Mouse (Mus musculus) kidney, embryonic 15.5 days (tissue): ENCODE results near the gene Reep6. TPM values are rescaled to one million over a fixed set of nuclear protein-coding genes. Genes with fewer than 3 reads are reported as not detected.

Experiments
- ATAC-seq: fragments of 200-750 bp; cut with Nextera tagmentation; replicated peaks from 2 replicates; pipeline ENCODE4 v1.8.0; 2017; ENCODE audit warnings: moderate TSS enrichment; ENCODE audit not compliant: low FRiP score
- H3K27ac ChIP-seq: fragments of 300-500 bp; sonication (generic); 2 replicates; pipeline ENCODE4 v1.5.1; 2015; ENCODE audit warnings: mild to moderate bottlenecking, inconsistent platforms
- H3K27me3 ChIP-seq: fragments of 300-500 bp; sonication (generic); 2 replicates; pipeline ENCODE4 v1.6.1; 2015; ENCODE audit warnings: inconsistent platforms
- H3K36me3 ChIP-seq: fragments of 300-500 bp; sonication (generic); 2 replicates; pipeline ENCODE4 v1.6.1; 2015; ENCODE audit warnings: inconsistent platforms
- H3K4me1 ChIP-seq: fragments of 300-500 bp; sonication (generic); 2 replicates; pipeline ENCODE4 v1.6.1; 2015; ENCODE audit warnings: inconsistent platforms
- H3K4me2 ChIP-seq: fragments of 300-500 bp; sonication (generic); 2 replicates; pipeline ENCODE4 v1.6.1; 2015; ENCODE audit warnings: moderate library complexity, mild to moderate bottlenecking, inconsistent platforms
- H3K4me3 ChIP-seq: fragments of 300-500 bp; sonication (generic); replicated peaks from 2 replicates; pipeline ENCODE4 v1.5.1; 2015; ENCODE audit warnings: mild to moderate bottlenecking, inconsistent platforms
- H3K9ac ChIP-seq: fragments of 300-500 bp; sonication (generic); 2 replicates; pipeline ENCODE4 v1.6.1; 2015; ENCODE audit warnings: mild to moderate bottlenecking, inconsistent platforms
- H3K9me3 ChIP-seq: fragments of 300-500 bp; sonication (generic); replicated peaks from 2 replicates; pipeline ENCODE4 v1.6.1; 2016; ENCODE audit warnings: inconsistent platforms
- WGBS: fragments of 180-500 bp; shearing (Covaris S2); methylation state at CpG from one replicate; pipeline ENCODE4 v1.1.7; 2015; ENCODE audit warnings: mixed read lengths; 5-methylcytosine and 5-hydroxymethylcytosine counted together
- polyA plus RNA-seq: library from polyadenylated mRNA; unstranded; fragments of >200 nt; fragmentation: Nextera tagmentation; extraction: Ambion mirVana; gene quantifications from 2 replicates; pipeline ENCODE4 v1.2.1, GENCODE M21; 2015

Gene Reep6
- polyA plus RNA-seq, 1 experiment from 2014 or later: 10.5 TPM

DNA sequence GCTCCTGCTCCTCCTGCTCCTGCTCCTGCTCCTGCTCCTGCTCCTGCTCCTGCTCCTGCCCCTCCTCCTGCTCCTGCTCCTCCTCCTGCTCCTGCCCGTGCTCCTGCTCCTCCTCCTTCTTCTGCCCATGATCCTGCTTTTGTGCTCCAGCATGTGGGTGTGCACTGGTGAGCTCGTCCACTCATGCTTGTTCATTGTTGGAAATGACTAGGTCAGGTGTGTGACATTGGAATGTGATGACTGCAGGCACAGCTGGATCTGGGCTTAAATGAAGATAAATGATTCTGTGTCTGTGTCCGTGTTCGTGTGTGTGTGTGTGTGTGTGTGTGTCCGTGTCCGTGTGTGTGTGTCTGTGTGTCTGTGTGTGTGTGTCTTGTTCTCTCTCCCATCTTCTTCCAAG lies 38.6 kb downstream of the Reep6 start:
- Histone ChIP-seq H3K4me2 (no peak overlapping the region), H3K36me3 (no peaks in the 10 kb centered on the region), H3K27ac (no peak overlapping the region), H3K4me1 (peaks cover 24% of the 10 kb centered on the region), H3K27me3 (peaks cover 14% of the 10 kb centered on the region), H3K4me3 (no peak overlapping the region), H3K9me3 (0 out of 2 replicates have a peak, but pooled peaks cover 3% of the 10 kb centered on the region), H3K9ac (no peak overlapping the region)
- WGBS: 92% methylated on average over 6 of the region's 6 CpGs
- ATAC-seq: no peak

DNA sequence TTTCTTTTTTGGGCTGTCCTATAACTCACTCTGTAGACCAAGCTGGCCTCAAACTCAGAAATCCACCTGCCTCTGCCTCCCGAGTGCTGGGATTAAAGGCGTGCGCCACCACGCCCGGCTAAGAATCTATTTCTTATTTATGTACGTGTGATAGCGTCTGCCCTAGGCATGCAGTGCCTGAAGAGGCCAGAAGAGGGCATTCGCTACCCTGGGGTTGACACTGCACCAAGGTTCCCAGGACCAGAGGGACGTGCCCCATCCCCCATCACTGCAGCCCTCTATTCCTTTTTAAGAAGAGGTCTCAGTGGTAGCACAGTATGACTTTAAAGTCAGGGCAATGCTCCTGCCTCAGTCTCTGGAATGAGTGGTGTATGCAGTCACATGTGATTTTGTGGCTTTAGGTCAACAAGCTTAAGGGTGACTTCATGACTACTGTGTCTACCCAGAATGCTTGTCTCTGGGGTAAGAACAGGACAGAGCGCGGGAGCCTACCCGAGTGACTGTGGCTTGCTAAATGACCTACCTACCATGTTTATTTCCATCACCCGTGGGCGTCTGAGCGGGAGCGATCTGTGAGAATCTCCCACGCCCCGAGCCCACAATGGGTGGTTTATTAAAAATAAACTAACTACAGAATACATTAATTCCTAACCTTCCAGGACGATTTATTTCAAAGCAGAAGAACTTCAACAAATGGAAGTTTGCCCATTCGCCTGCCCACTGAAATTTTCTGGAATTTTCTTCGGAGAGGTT lies 40.4 kb downstream of the Reep6 start:
- H3K4me1 ChIP-seq: peaks cover 20% of the 10 kb centered on the region
- no peak overlapping the region for H3K27ac ChIP-seq
- H3K27me3 ChIP-seq: 0 out of 2 replicates have a peak, but pooled peaks cover under 1% of the 10 kb centered on the region
- H3K36me3 ChIP-seq: no peaks in the 10 kb centered on the region
- WGBS: 77% methylated on average over 21 of the region's 21 CpGs
- H3K4me3 ChIP-seq: no peak overlapping the region
- 0 out of 2 replicates have a peak, but pooled peaks cover 3% of the 10 kb centered on the region for H3K9me3 ChIP-seq
- no peak for ATAC-seq
- H3K4me2 ChIP-seq: no peak overlapping the region
- H3K9ac ChIP-seq: no peak overlapping the region

DNA sequence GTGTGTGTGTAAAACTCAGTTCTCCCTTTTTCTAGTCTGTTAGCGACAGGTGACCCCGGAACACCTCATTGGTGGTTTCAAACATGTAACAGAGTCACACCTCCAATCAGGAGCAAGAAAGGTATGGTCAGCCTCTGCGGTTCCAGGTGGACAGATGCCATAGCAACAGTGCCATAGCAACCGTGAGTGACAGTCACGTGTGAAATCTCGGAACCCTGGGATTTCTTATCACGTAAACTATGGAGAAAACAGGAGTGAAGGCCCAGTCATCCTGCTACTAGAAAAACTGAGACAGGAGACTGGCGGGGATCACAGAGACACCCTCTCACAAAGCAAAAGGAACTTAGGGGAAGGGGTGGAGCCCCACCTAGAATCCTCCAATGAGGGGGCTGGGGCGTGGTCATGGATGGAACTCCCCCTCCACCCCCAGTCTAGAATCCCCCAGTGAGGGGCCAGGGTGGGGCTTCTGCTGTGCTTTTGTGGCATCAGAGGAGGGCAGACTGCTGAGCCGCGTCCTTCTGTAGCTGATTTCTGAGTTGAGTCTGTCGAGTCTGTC lies 41.7 kb downstream of the Reep6 start:
- no peak overlapping the region for H3K9ac ChIP-seq

DNA sequence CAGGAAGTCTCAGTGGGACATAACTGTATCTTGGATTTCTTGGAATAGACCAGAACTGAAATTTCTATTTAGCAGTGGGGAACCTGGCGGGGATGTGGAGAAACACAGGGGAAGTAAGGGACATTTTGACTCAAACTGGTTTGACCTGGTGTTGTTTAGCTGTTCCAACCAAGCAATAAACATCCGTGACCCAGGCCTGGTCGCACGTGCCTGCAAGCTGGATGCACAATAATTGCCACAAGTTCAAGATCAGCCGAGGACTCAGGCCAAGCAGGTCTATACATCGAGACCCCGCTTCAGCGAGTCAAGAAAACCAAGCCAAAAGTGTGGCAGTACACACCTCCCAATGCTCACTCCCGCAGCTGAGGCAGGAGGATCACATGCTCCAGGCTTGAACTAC lies 42.2 kb downstream of the Reep6 start:
- 0 out of 2 replicates have a peak, but pooled peaks cover 3% of the 10 kb centered on the region for H3K9me3 ChIP-seq
- H3K9ac ChIP-seq: no peak overlapping the region
- H3K27me3 ChIP-seq: no peaks in the 10 kb centered on the region
- no peak for ATAC-seq
- peak overlapping the region; percentile 41 for H3K4me3 ChIP-seq
- 46% methylated on average over 9 of the region's 9 CpGs for WGBS
- H3K36me3 ChIP-seq: no peaks in the 10 kb centered on the region
- H3K4me1 ChIP-seq: peaks cover 20% of the 10 kb centered on the region
- peak overlapping the region; percentile 49 for H3K4me2 ChIP-seq
- H3K27ac ChIP-seq: peak overlapping the region; percentile 58

More for the DNA sequence above, 41.7 kb downstream of the Reep6 start:
- 4% methylated on average over 12 of the region's 12 CpGs for WGBS
- Histone ChIP-seq H3K36me3 (no peaks in the 10 kb centered on the region), H3K4me3 (peak overlapping the region; percentile 41), H3K27me3 (no peaks in the 10 kb centered on the region), H3K27ac (peak overlapping the region; percentile 58), H3K4me1 (peaks cover 20% of the 10 kb centered on the region), H3K4me2 (peak overlapping the region; percentile 49), H3K9me3 (0 out of 2 replicates have a peak, but pooled peaks cover 3% of the 10 kb centered on the region)
- ATAC-seq: peak; percentile 86

DNA sequence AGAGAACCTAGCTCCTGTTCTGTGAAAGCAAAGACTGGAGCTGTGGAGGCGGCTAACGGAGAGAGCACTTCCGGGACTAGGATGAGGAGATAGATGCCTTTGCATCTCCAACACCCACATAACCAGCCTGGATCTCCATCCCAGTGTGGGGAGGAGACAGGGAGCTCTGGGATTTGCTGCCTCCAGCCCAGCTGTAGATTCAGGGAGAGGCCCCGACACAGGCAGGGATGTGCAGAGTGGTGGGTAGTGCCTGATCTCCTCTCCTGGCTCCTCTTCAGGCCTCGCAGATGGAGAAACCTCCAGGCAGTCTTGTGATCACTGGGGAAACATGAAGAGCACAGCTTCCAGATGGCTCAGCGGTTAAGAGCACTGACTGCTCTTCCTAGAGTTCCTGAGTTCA lies 43.0 kb downstream of the Reep6 start:
- H3K4me2 ChIP-seq: no peak overlapping the region
- H3K27ac ChIP-seq: no peak overlapping the region
- H3K9ac ChIP-seq: no peak overlapping the region
- H3K27me3 ChIP-seq: no peaks in the 10 kb centered on the region
- H3K36me3 ChIP-seq: no peaks in the 10 kb centered on the region
- ATAC-seq: no peak
- no peak overlapping the region for H3K4me3 ChIP-seq
- H3K4me1 ChIP-seq: peaks cover 17% of the 10 kb centered on the region
- 81% methylated on average over 6 of the region's 6 CpGs for WGBS
- 0 out of 2 replicates have a peak, but pooled peaks cover 3% of the 10 kb centered on the region for H3K9me3 ChIP-seq

DNA sequence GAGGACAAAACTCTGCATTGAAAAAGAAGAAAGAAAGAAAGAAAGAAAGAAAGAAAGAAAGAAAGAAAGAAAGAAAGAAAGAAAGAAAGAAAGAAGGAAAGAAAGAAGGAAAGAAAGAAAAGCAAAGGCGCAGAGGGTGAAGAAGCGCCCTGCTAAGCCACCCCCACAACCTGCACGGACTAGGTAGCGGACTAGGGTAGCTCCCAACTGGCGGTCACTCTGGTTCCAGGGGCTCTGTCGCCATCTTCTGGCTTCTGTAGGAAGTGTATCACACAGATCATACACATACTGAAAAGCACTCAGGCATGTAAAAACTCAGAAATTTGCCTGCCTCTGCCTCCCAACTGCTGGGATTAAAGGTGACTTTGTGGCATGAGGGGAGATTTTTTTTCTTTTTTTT lies 44.3 kb downstream of the Reep6 start:
- peaks cover 16% of the 10 kb centered on the region for H3K4me1 ChIP-seq
- 22% methylated on average over 6 of the region's 6 CpGs for WGBS
- no peak overlapping the region for H3K4me2 ChIP-seq
- H3K27me3 ChIP-seq: no peaks in the 10 kb centered on the region
- ATAC-seq: no peak
- H3K9me3 ChIP-seq: no peaks in the 10 kb centered on the region
- H3K4me3 ChIP-seq: no peak overlapping the region
- no peak overlapping the region for H3K27ac ChIP-seq
- no peaks in the 10 kb centered on the region for H3K36me3 ChIP-seq
- H3K9ac ChIP-seq: no peak overlapping the region

DNA sequence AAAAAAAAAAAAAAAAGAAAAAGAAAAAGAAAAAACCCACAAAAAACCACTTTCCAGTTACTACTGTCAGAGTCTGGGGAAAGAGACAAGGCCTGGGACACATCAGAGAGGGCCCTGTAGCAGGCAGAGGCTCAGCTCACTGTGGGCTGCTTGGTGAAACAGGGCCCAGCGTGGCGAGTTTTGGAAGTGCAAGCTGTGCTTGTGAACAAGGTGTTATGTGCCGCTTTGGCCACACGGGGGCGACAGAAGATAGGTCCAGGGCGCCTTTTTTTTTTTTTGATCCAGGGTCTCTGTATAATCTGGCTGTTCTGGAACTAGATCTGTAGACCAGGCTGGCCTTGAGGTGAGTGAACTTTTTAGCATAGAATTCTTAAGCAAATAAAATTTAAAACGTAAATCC lies 46.4 kb downstream of the Reep6 start:
- 2% methylated on average over 7 of the region's 7 CpGs for WGBS
- 0 out of 2 replicates have a peak, but pooled peaks have one; percentile 40 for ATAC-seq

DNA sequence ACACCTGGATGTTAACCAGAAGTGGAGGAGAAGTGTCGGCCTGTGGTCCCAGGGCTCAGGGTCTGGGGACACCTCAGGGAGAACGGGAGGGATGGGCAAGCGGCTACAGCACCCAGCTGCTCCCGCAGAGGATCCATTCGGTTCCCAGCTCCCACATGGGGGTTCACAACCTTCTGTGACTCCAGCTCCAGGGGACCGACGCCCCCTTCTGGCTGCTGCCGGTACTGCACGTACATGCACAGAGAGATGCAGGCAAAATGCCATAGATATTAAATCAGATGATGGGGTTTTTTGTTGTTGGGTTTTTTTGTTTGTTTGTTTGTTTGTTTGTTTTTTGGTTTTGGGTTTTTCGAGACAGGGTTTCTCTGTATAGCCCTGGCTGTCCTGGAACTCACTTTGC lies 48.0 kb downstream of the Reep6 start:
- Histone ChIP-seq H3K27me3 (no peaks in the 10 kb centered on the region), H3K9ac (no peak overlapping the region), H3K4me2 (no peak overlapping the region), H3K36me3 (peaks cover 34% of the 10 kb centered on the region), H3K9me3 (no peaks in the 10 kb centered on the region), H3K27ac (no peak overlapping the region), H3K4me1 (peaks cover 14% of the 10 kb centered on the region), H3K4me3 (no peak overlapping the region)
- whole genome bisulfite sequencing: 54% methylated on average over 10 of the region's 10 CpGs
- no peak for ATAC-seq

More for the DNA sequence above, 46.4 kb downstream of the Reep6 start:
- Histone ChIP-seq H3K27ac (no peak overlapping the region), H3K4me1 (peaks cover 20% of the 10 kb centered on the region), H3K9me3 (no peaks in the 10 kb centered on the region), H3K4me2 (no peak overlapping the region), H3K27me3 (no peaks in the 10 kb centered on the region), H3K4me3 (no peak overlapping the region), H3K36me3 (peaks cover 18% of the 10 kb centered on the region), H3K9ac (no peak overlapping the region)

DNA sequence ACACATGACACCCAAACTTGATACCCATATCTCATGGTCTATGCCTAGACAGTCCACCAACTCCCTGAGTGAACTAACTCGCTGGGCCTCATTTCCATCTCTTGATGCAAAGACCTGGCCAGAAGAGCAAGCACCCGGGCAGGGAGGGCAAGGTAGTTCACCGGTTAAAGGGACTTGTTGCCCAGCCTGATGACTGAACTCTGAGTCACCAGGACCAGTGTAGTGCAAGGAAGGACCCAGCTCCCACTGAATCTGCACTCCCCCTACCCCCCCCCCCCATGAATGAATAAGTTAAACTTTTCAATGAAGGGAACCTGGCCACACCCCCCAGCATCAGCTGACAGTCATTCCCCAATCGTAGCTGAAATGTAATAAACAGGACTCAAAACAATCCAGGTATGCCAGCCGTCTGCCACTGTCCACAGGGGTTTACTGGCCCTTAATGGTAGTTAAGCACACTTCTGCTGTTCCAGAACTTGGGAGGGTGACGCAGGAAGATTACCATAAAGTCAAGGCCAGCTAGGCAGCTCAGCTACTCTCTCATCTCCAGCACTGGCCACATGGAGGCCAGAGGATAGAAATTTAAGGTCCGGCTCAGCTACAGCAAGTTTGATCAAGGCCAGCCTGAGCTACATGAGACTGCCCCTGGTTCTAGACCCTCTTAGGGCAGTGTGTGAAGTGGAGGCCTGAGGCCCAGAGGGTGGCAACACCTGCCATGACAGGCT lies 53.0 kb downstream of the Reep6 start:
- Histone ChIP-seq H3K27ac (no peak overlapping the region), H3K9me3 (no peaks in the 10 kb centered on the region), H3K9ac (no peak overlapping the region), H3K4me3 (no peak overlapping the region), H3K27me3 (no peaks in the 10 kb centered on the region), H3K36me3 (peaks cover 55% of the 10 kb centered on the region), H3K4me2 (no peak overlapping the region), H3K4me1 (peaks cover 49% of the 10 kb centered on the region)
- 79% methylated on average over 7 of the region's 7 CpGs for WGBS
- ATAC-seq: no peak

DNA sequence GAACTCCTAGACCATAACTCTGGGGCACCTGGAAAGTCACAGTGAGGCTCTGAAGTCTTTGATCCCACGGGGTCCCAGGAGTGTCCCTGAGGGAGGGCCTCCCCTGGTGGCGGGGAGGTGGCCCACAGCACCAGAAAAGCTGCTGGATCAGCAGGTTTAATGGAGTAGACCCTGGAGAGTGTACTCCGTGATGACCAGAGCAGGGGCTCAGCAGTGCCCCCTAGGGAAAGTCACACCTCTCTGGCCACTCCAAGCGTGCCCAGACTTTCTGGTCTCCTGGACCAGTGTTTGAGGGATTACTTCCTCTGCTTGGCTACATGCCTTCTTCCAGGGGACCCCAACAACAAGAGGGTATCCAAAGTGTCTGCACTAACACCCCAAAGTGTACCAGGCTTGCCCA lies 53.7 kb downstream of the Reep6 start:
- no peaks in the 10 kb centered on the region for H3K27me3 ChIP-seq
- H3K27ac ChIP-seq: no peak overlapping the region
- no peaks in the 10 kb centered on the region for H3K9me3 ChIP-seq
- peaks cover 55% of the 10 kb centered on the region for H3K36me3 ChIP-seq
- peaks cover 56% of the 10 kb centered on the region for H3K4me1 ChIP-seq
- ATAC-seq: no peak
- 54% methylated on average over 4 of the region's 4 CpGs for WGBS
- H3K9ac ChIP-seq: no peak overlapping the region; the same call in 1 of the 2 replicates
- H3K4me3 ChIP-seq: no peak overlapping the region
- H3K4me2 ChIP-seq: peak overlapping the region; percentile 8; the same call in 1 of the 2 replicates

DNA sequence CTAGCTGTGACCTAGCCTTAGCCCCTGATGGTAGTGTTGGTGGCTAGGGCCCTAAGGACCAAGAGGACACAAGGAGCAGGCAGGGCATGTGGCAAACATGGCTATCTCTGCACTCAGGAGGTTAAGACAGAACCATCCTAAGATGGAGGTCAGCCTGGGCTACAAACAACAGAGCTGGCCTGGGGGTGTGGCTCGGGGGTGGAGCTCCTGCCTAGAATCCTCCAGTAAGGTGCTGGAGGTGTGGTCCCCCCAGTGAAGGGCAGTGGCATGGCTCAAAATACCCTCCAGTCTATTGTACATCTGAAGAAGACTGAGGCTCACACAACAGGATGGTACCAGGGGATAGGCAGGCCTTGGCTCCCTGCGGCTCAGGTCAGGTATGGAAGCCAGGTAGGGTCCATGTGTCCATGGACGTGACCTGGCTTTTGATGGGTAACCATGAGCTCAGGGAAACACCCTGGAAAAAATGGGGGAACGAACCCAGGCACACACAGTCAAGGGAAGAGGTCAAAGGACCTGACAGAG lies 54.4 kb downstream of the Reep6 start:
- no peak for ATAC-seq
- H3K4me2 ChIP-seq: peak overlapping the region; percentile 88
- peaks cover 55% of the 10 kb centered on the region for H3K36me3 ChIP-seq
- H3K4me3 ChIP-seq: peak overlapping the region; percentile 74
- peaks cover 63% of the 10 kb centered on the region for H3K4me1 ChIP-seq
- no peaks in the 10 kb centered on the region for H3K27me3 ChIP-seq
- peak overlapping the region; percentile 96 for H3K9ac ChIP-seq
- no peak overlapping the region for H3K27ac ChIP-seq
- H3K9me3 ChIP-seq: no peaks in the 10 kb centered on the region
- 89% methylated on average over 4 of the region's 4 CpGs for WGBS

DNA sequence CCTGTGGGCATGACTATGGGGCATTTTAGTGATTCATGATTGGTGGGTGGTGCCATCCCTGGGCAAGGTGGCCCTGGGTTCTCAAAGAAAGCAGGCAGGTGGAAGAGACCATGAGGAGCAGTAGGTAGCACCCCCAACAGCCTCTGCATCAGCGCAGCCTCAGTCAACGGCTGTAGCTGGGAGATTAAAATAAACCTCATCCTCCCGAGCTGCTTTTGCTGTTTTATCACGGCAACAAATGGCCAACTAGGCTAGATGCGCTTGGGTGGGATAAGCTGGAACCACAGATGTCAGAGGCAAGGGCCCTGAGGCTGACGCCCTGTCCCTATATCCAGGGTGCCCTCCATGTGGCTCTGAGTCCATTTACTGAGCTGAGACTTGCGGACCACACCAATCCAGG lies 55.0 kb downstream of the Reep6 start:
- Histone ChIP-seq H3K4me2 (peak overlapping the region; percentile 88), H3K4me3 (peak overlapping the region; percentile 74), H3K9ac (peak overlapping the region; percentile 96), H3K27me3 (no peaks in the 10 kb centered on the region), H3K36me3 (peaks cover 50% of the 10 kb centered on the region), H3K4me1 (peaks cover 63% of the 10 kb centered on the region), H3K9me3 (no peaks in the 10 kb centered on the region), H3K27ac (no peak overlapping the region; the same call in 1 of the 2 replicates)
- 68% methylated on average over 7 of the region's 7 CpGs for WGBS
- ATAC-seq: no peak
